Mouse (Mus musculus) CH12.LX (cell line): ENCODE results near the gene Txnrd1.

Experiments
- CTCF ChIP-seq, 2 experiments: IDR thresholded peaks in 1 of 2; conservative IDR thresholded peaks in 1 of 2; 2 replicates each; pipeline ENCODE4 v1.5.1; 2011 to 2012; ENCODE audit warnings: low read depth in 2 of 2, low read length in 2 of 2, improper control_type of control experiment in 1 of 2, inconsistent platforms in 1 of 2, mild to moderate bottlenecking in 1 of 2, moderate library complexity in 1 of 2
- E2F4 ChIP-seq: IDR thresholded peaks from 2 replicates; pipeline ENCODE4 v1.6.1; 2011; ENCODE audit warnings: low read depth, low read length, improper control_type of control experiment; ENCODE audit not compliant: insufficient replicate concordance
- EP300 ChIP-seq: IDR thresholded peaks from 2 replicates; pipeline ENCODE4 v1.6.1; 2011; ENCODE audit warnings: low read length, improper control_type of control experiment
- HCFC1 ChIP-seq: IDR thresholded peaks from 2 replicates; pipeline ENCODE4 v1.6.1; 2012; ENCODE audit warnings: low read depth, mild to moderate bottlenecking, inconsistent platforms, low read length, improper control_type of control experiment
- IRF4 ChIP-seq: IDR thresholded peaks from 2 replicates; pipeline ENCODE4 v1.6.1; 2014; ENCODE audit warnings: low read depth, mild to moderate bottlenecking, inconsistent platforms, low read length, improper control_type of control experiment
- MAZ ChIP-seq: IDR thresholded peaks from 2 replicates; pipeline ENCODE4 v1.6.1; 2012; ENCODE audit warnings: low read depth, mild to moderate bottlenecking, inconsistent platforms, low read length, improper control_type of control experiment, moderate library complexity
- MXI1 ChIP-seq: IDR thresholded peaks from 2 replicates; pipeline ENCODE4 v1.6.1; 2011; ENCODE audit warnings: mild to moderate bottlenecking, low read depth, low read length, improper control_type of control experiment
- MYC ChIP-seq: IDR thresholded peaks from 2 replicates; pipeline ENCODE4 v1.6.1; 2011; ENCODE audit warnings: low read depth, mild to moderate bottlenecking, improper control_type of control experiment, low read length
- NRF1 ChIP-seq: IDR thresholded peaks from 2 replicates; pipeline ENCODE4 v1.6.1; 2014; ENCODE audit warnings: low read depth, mild to moderate bottlenecking, inconsistent platforms, low read length, improper control_type of control experiment, moderate library complexity
- POLR2A ChIP-seq: IDR thresholded peaks from 2 replicates; pipeline ENCODE4 v1.6.1; 2011; ENCODE audit warnings: low read depth, mild to moderate bottlenecking, improper control_type of control experiment, low read length
- RAD21 ChIP-seq: IDR thresholded peaks from 2 replicates; pipeline ENCODE4 v1.6.1; 2011; ENCODE audit warnings: low read depth, mild to moderate bottlenecking, low read length, improper control_type of control experiment, moderate library complexity
- TCF12 ChIP-seq: IDR thresholded peaks from 2 replicates; pipeline ENCODE4 v1.6.1; 2014; ENCODE audit warnings: low read depth, mild to moderate bottlenecking, inconsistent platforms, low read length, improper control_type of control experiment

DNA sequence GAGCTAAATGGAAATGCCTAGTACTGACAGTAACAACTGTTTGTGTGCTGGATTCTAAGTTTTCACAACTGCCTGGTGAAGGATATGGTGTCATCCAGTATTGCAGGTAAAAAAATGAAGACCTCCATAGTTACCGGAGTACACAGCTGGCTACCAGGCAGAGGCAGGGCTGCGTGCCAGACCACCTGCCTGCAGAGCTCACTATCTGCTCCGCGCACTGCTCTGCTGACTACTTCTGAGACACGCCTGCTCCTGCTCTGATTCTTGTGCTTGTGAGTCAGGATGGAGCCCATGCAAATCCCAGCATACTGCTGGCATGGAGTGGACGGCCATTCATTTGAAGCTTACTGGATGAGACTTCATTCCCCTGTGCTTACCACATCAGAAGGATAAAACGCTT, 30.1 kb downstream of the Txnrd1 start:
- TF ChIP-seq EP300 (no peak), E2F4 (no peak), CTCF (conservative IDR thresholded peaks at IDR 0.05 in 1 of 2, IDR thresholded peaks at IDR 0.05 in 1 of 2; ENCODE audit: low read depth in 2 of 2, low read length in 2 of 2) (no peak), RAD21 (no peak), MXI1 (no peak), HCFC1 (no peak), NRF1 (no peak), MAZ (no peak), MYC (no peak), TCF12 (no peak), POLR2A (no peak), IRF4 (no peak)
